Comparison of ENCODE assay signal across 8 mouse cellular contexts in the genomic region with DNA sequence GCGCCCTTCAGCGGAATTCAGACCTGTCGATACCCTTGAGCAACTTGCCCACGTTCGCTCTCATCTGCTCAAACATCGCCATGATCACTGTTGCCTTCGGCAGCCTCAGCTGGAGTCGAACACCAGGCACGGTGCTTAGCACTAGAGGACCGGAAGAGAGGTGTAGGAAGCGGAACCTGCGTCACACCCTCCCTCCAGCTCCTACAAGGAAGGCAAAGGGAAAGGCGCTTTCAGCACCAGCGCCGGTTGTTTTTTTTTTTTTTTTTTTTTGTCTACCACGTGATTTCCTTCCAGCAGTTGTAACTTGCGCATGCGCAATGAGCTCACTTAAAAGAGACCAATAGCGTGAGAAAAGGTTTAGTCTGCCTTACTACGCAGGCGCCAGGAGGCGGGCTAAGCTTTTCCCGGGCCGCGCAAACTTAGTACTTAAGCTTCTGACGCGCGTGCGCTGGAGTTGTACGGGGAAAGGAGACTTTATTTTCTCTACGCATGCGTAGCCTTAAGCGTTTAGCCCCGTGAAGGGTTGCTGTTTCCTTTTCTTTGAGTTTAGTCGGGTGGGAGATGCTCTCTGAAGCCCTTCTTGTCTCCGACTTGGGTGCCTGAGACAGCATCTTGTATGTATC. TPM values are rescaled to one million over a fixed set of nuclear protein-coding genes. Genes with fewer than 3 reads are reported as not detected.
DNase-seq lines count a peak whose midpoint lies in the region; ATAC-seq and TF ChIP-seq lines count a peak whose summit lies in the region.

A gene (minus strand): TSS at position 214 of the 623 bp plus-strand sequence.
A gene (plus strand): TSS at position 400 of the 623 bp plus-strand sequence.

- no peaks in the 10 kb centered on the region for H3K9me3 ChIP-seq in embryonic facial prominence, embryonic 13.5 days
- no peaks in the 10 kb centered on the region for H3K9me3 ChIP-seq in limb, embryonic 12.5 days
- no peaks in the 10 kb centered on the region for H3K9me3 ChIP-seq in midbrain, embryonic 15.5 days

- no peak for TF ChIP-seq CTCF in kidney, adult 2 months (conservative IDR thresholded peaks at IDR 0.05; ENCODE audit: insufficient read depth, insufficient read length, low read depth, low read length)
- TF ChIP-seq CTCF in spleen, adult 2 months (IDR thresholded peaks at IDR 0.05; ENCODE audit: extremely low read depth, insufficient read depth, insufficient read length, insufficient replicate concordance) = no peak

- WGBS in embryonic facial prominence, embryonic 13.5 days = under 1% methylated on average over 36 of the region's 36 CpGs
- under 1% methylated on average over 36 of the region's 36 CpGs for WGBS in kidney, adult 2 months
- under 1% methylated on average over 36 of the region's 36 CpGs for WGBS in limb, embryonic 12.5 days
- WGBS in midbrain, embryonic 15.5 days = under 1% methylated on average over 34 of the region's 36 CpGs
- under 1% methylated on average over 36 of the region's 36 CpGs for WGBS in spleen, adult 2 months

- peaks cover 31% of the 10 kb centered on the region for H3K36me3 ChIP-seq in embryonic facial prominence, embryonic 13.5 days
- no peaks in the 10 kb centered on the region for H3K36me3 ChIP-seq in kidney, adult 2 months (ENCODE audit: control insufficient read depth, insufficient read depth, low read length)
- peaks cover 30% of the 10 kb centered on the region for H3K36me3 ChIP-seq in limb, embryonic 12.5 days
- peaks cover 17% of the 10 kb centered on the region for H3K36me3 ChIP-seq in midbrain, embryonic 15.5 days (replicated peaks)
- peaks cover 22% of the 10 kb centered on the region for H3K36me3 ChIP-seq in spleen, adult 2 months (ENCODE audit: control insufficient read depth, insufficient read depth, low read length)

- peak within 1 kb of the TSS; percentile 89 for H3K4me3 ChIP-seq in embryonic facial prominence, embryonic 13.5 days
- H3K4me3 ChIP-seq in kidney, adult 2 months (ENCODE audit: insufficient read depth, low read depth, low read length) = peak within 1 kb of the TSS; percentile 58
- peak within 1 kb of the TSS; percentile 71 for H3K4me3 ChIP-seq in limb, embryonic 12.5 days (replicated peaks)
- peak within 1 kb of the TSS; percentile 73 for H3K4me3 ChIP-seq in midbrain, embryonic 15.5 days
- peak within 1 kb of the TSS; percentile 77 for H3K4me3 ChIP-seq in spleen, adult 2 months (ENCODE audit: extremely low read depth, insufficient read depth, insufficient read length)

- H3K9ac ChIP-seq in embryonic facial prominence, embryonic 13.5 days = peak within 1 kb of the TSS; percentile 89
- peak within 1 kb of the TSS; percentile 81 for H3K9ac ChIP-seq in limb, embryonic 12.5 days (replicated peaks)
- peak within 1 kb of the TSS; percentile 66 for H3K9ac ChIP-seq in midbrain, embryonic 15.5 days

- no peaks in the 10 kb centered on the region for H3K27me3 ChIP-seq in embryonic facial prominence, embryonic 13.5 days
- H3K27me3 ChIP-seq in kidney, adult 2 months (replicated peaks; ENCODE audit: control insufficient read depth, insufficient read depth, low read length) = no peaks in the 10 kb centered on the region
- no peaks in the 10 kb centered on the region for H3K27me3 ChIP-seq in limb, embryonic 12.5 days
- H3K27me3 ChIP-seq in midbrain, embryonic 15.5 days (replicated peaks) = no peaks in the 10 kb centered on the region
- no peaks in the 10 kb centered on the region for H3K27me3 ChIP-seq in spleen, adult 2 months (ENCODE audit: control insufficient read depth, insufficient read depth, low read length)

- peak within 1 kb of the TSS; percentile 90 for H3K27ac ChIP-seq in embryonic facial prominence, embryonic 13.5 days
- peak within 1 kb of the TSS; percentile 32; the same call in 1 of the 2 replicates for H3K27ac ChIP-seq in kidney, adult 2 months (ENCODE audit: insufficient read depth, low read depth, low read length)
- H3K27ac ChIP-seq in limb, embryonic 12.5 days = peak within 1 kb of the TSS; percentile 91
- peak within 1 kb of the TSS; percentile 79 for H3K27ac ChIP-seq in midbrain, embryonic 15.5 days
- H3K27ac ChIP-seq in spleen, adult 2 months (ENCODE audit: insufficient read depth, low read length) = peak within 1 kb of the TSS; percentile 95

- peaks cover 15% of the 10 kb centered on the region for H3K4me1 ChIP-seq in embryonic facial prominence, embryonic 13.5 days
- H3K4me1 ChIP-seq in kidney, adult 2 months (ENCODE audit: control insufficient read depth, insufficient read depth, low read length) = peaks cover 8% of the 10 kb centered on the region; the same call in 1 of the 2 replicates
- H3K4me1 ChIP-seq in limb, embryonic 12.5 days (replicated peaks) = peaks cover 21% of the 10 kb centered on the region
- H3K4me1 ChIP-seq in midbrain, embryonic 15.5 days = peaks cover 21% of the 10 kb centered on the region
- H3K4me1 ChIP-seq in spleen, adult 2 months (ENCODE audit: control insufficient read depth, insufficient read depth, insufficient read length) = peaks cover 12% of the 10 kb centered on the region; the same call in 1 of the 2 replicates

- ATAC-seq in embryonic facial prominence, embryonic 13.5 days (ENCODE audit: insufficient number of reproducible peaks, insufficient read depth, low FRiP score, low TSS enrichment, low read depth) = peak; percentile 92
- peak; percentile 94 for ATAC-seq in limb, embryonic 12.5 days (ENCODE audit: insufficient number of reproducible peaks, insufficient read depth, low FRiP score, low TSS enrichment, low read depth)
- ATAC-seq in midbrain, embryonic 15.5 days (replicated peaks) = peak; percentile 97

- H3K4me2 ChIP-seq in embryonic facial prominence, embryonic 13.5 days = peak within 1 kb of the TSS; percentile 97
- H3K4me2 ChIP-seq in limb, embryonic 12.5 days = peak within 1 kb of the TSS; percentile 94
- H3K4me2 ChIP-seq in midbrain, embryonic 15.5 days = peak within 1 kb of the TSS; percentile 86

- peak; percentile 71 for TF ChIP-seq POLR2A in kidney, adult 2 months (IDR thresholded peaks at IDR 0.05; ENCODE audit: low read depth, low read length)
- peak; percentile 44; the same call in 1 of the 2 replicates for TF ChIP-seq POLR2A in spleen, adult 2 months (IDR thresholded peaks at IDR 0.05; ENCODE audit: low read depth, low read length)

- DNase-seq in 3134 (ENCODE audit: extremely low read depth, insufficient read length, low spot score) = peak; percentile 93
- DNase-seq in adrenal gland, postnatal 36 days = peak; percentile 96
- DNase-seq in heart, adult 18-20 months = peak; percentile 97 to 98
- peak; percentile 99 for DNase-seq in kidney, adult 2 months
- DNase-seq in spleen, adult 2 months (ENCODE audit: low read depth in 1 of 2, low spot score in 2 of 2) = peak; percentile 95 to 99

RNA-seq across cellular contexts. Expression of the first gene that starts in this region (rescaled TPM):
- 100 to 1,000 TPM; 241 to 264 TPM for total RNA-seq in adrenal gland, postnatal 36 days (2021)
- polyA plus RNA-seq in embryonic facial prominence, embryonic 13.5 days (2015; fragmentation: Nextera tagmentation; extraction: Ambion mirVana) = 453 and 455 TPM in 2 replicates
- 100 to 1,000 TPM; 166 to 176 TPM for total RNA-seq in heart, adult 18-20 months (2021)
- 321 and 343 TPM in 2 replicates for polyA plus RNA-seq in kidney, adult 2 months (2012; rRNA removed)
- 438 and 440 TPM in 2 replicates for polyA plus RNA-seq in limb, embryonic 12.5 days (2016; fragmentation: Nextera tagmentation; extraction: Ambion mirVana)
- 269 and 284 TPM in 2 replicates for polyA plus RNA-seq in midbrain, embryonic 15.5 days (2015; fragmentation: Nextera tagmentation; extraction: Ambion mirVana)
- polyA plus RNA-seq in spleen, adult 2 months (2012; rRNA removed) = 218 and 234 TPM in 2 replicates

RNA-seq across cellular contexts. Expression of the second gene that starts in this region (rescaled TPM):
- total RNA-seq in adrenal gland, postnatal 36 days (2021) = 1 to 10 TPM; 1.1 to 1.7 TPM
- 7.7 and 9.9 TPM in 2 replicates for polyA plus RNA-seq in embryonic facial prominence, embryonic 13.5 days (2015; fragmentation: Nextera tagmentation; extraction: Ambion mirVana)
- 1 to 10 TPM in 1 of 2 experiments, under 1 TPM in 1; 0.45 to 4.2 TPM for total RNA-seq in heart, adult 18-20 months (2021)
- polyA plus RNA-seq in kidney, adult 2 months (2012; rRNA removed) = 2.3 and 6.2 TPM in 2 replicates
- polyA plus RNA-seq in limb, embryonic 12.5 days (2016; fragmentation: Nextera tagmentation; extraction: Ambion mirVana) = 10.9 and 11.9 TPM in 2 replicates
- 8.5 and 11.4 TPM in 2 replicates for polyA plus RNA-seq in midbrain, embryonic 15.5 days (2015; fragmentation: Nextera tagmentation; extraction: Ambion mirVana)
- polyA plus RNA-seq in spleen, adult 2 months (2012; rRNA removed) = 174 and 236 TPM in 2 replicates

Comparison
In these comparisons a context has a peak if more than half of its experiments do, and no peak if none do; other contexts are left out.
1. Peak in every context shown above with its lines: DNase-seq, ATAC-seq, H3K4me3 ChIP-seq and H3K27ac ChIP-seq.
2. RNA of the second gene that starts in this region (polyA plus RNA-seq): 174 to 236 TPM in spleen, adult 2 months; 8.5 to 11.4 TPM in midbrain, embryonic 15.5 days, 10.9 to 11.9 TPM in limb, embryonic 12.5 days, 7.7 to 9.9 TPM in embryonic facial prominence, embryonic 13.5 days and 2.3 to 6.2 TPM in kidney, adult 2 months; every median in the first group is over 10 times any median in the second.
3. H3K27ac ChIP-seq: peak in every context shown above with its lines; median percentile 95 in spleen, adult 2 months; 91 in limb, embryonic 12.5 days; 90 in embryonic facial prominence, embryonic 13.5 days; 79 in midbrain, embryonic 15.5 days; 32 in kidney, adult 2 months.